Mouse (Mus musculus) left cerebral cortex, postnatal 36 days (tissue): ENCODE data around the gene Celsr1. TPM values are rescaled to one million over a fixed set of nuclear protein-coding genes. Genes with fewer than 3 reads are reported as not detected.

Source experiments
- DNase-seq, 2 experiments: peaks; one replicate each; pipeline ENCODE4 v3.0.0; 2021 to 2022; ENCODE audit warnings: low spot score in 2 of 2, mixed read lengths in 1 of 2
- intact Hi-C: fragments of 180-260 bp; cut with DNase I; formaldehyde crosslinking; loops from one replicate; pipeline ENCODE4 v1.15.1; 2025
- total RNA-seq, 2 experiments: library from RNA; stranded (reverse); gene quantifications; 2 replicates each; pipeline ENCODE4 v1.2.3; 2021

Celsr1 gene
- 1 to 10 TPM; 3.4 to 4.3 TPM for total RNA-seq

DNA sequence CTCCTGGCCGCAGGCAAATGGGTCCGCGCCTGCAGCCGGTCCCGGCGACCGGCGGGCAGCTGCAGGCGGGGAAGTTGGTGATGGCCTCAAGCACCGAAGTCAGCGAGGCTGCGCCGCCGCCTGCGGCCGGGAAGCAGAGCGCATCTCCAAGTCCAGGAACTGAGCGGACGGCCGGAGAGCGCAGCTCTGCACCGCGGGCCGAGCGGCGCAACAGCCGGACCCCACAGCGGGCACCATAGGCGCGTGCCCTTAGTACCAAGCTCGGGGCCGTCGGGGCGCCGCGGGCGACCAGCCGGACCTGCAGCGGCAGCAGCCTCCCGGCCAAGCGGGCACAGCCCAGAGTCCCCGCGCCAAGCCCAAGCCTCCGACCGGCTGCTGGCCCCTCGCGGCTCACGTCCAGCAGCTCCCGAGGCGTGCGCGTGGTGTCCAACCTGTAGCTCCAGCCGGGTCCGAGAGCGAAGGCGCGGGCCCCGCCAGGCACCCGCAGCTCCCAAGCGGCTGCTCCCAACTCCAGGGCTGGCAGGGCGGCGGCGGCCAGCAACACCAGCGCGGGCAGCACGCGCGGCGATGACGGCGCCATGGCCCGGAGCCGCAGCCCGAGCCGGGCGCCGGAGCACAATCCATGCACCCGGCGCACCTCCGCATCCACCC lies at the start of gene Celsr1:
TSS of gene Celsr1 (minus strand) at position 587 of the 651 bp plus-strand sequence.
- intact Hi-C loops = loop anchor here (10.0 kb wide), 1 partner anchor 319 kb away; no protein-coding TSS in a partner anchor
- no peak for DNase-seq

DNA sequence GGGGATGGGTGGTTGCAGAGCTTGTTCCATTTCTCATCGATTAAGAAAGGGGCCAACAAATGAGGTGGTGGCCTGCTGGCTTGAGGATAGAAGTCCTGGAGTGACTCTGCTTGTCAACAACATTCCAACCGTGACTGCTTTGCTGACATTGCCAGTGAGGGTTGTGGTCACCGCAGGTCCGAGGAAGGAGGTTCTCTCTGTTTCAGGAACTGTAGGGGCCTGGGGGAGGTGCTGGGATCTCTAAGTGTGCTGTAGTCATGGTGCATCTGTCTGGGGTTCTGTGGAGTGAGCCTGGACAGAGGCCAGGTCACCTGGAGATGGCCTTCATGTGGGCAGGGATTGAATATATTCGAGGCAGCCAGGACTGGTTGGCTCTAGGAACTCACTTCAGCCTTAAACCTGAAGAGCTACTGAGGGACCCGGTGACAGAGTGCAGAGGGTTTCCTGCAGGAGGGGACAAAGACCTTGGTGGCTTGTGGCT lies 49.7 kb upstream of the Celsr1 start:
- intact Hi-C loops = no loop called here

GRCm38 (mm10) chr15:86082551-86082961 lies 49.0 kb upstream of the Celsr1 start:
- intact Hi-C loops = no loop called here
- DNase-seq = peak; percentile 50 to 60

More for the DNA sequence above, 49.7 kb upstream of the Celsr1 start:
- no peak for DNase-seq

- no peak for DNase-seq
- intact Hi-C loops = loop anchor here (2.0 kb wide), 1 partner anchor 23 kb away; no protein-coding TSS in a partner anchor
Observed at GRCm38 (mm10) chr15:86081654-86082053, 48.1 kb upstream of the Celsr1 start.

GRCm38 (mm10) chr15:86080408-86080807 lies 46.8 kb upstream of the Celsr1 start:
- DNase-seq = no peak
- intact Hi-C loops = loop anchor here (2.0 kb wide), 1 partner anchor 22 kb away; no protein-coding TSS in a partner anchor

DNA sequence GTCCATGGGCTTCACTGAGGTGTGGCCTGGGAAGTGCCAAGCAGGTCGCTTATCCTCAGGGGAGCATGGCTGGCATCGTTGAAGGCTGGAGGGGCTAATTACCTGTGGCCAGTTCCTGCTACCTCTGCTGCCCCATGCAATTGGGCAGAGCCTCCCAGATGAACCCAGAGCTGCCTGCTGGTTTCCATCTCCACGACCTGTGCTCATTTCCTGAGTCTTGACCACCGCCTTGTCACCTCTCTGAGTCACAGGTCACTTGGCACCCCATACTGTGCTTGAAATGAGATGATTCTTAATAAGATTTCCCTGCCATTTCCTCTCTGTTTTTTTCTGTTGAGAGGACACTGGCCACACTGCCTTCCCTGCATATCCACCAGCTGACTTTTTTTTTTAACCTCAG lies 46.3 kb upstream of the Celsr1 start:
- DNase-seq = no peak
- intact Hi-C loops = loop anchor here (2.0 kb wide), 1 partner anchor 21 kb away; no protein-coding TSS in a partner anchor

- DNase-seq = no peak
- intact Hi-C loops = no loop called here
Observed at GRCm38 (mm10) chr15:86079467-86079866, 45.9 kb upstream of the Celsr1 start.

- intact Hi-C loops = no loop called here
- DNase-seq = no peak
Observed at GRCm38 (mm10) chr15:86078481-86079216, 45.1 kb upstream of the Celsr1 start.

GRCm38 (mm10) chr15:86077934-86078333 lies 44.4 kb upstream of the Celsr1 start:
- intact Hi-C loops = no loop called here
- no peak for DNase-seq

GRCm38 (mm10) chr15:86076378-86076777 lies 42.8 kb upstream of the Celsr1 start:
- intact Hi-C loops = no loop called here
- DNase-seq = no peak

DNA sequence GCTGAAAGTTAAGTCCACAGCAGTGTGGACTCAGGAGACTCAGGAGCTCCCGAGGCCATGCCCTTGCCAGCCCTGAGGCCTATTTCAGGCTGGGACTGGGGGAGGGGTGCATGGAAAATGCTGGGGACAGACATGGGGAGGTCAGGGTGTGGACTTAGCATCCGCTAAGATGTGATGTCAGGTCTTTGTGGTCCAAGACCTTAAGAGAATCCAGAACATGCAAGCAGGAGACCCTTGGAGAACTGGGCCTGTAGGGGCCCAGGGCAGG lies 42.4 kb upstream of the Celsr1 start:
- intact Hi-C loops = no loop called here
- DNase-seq = no peak

DNA sequence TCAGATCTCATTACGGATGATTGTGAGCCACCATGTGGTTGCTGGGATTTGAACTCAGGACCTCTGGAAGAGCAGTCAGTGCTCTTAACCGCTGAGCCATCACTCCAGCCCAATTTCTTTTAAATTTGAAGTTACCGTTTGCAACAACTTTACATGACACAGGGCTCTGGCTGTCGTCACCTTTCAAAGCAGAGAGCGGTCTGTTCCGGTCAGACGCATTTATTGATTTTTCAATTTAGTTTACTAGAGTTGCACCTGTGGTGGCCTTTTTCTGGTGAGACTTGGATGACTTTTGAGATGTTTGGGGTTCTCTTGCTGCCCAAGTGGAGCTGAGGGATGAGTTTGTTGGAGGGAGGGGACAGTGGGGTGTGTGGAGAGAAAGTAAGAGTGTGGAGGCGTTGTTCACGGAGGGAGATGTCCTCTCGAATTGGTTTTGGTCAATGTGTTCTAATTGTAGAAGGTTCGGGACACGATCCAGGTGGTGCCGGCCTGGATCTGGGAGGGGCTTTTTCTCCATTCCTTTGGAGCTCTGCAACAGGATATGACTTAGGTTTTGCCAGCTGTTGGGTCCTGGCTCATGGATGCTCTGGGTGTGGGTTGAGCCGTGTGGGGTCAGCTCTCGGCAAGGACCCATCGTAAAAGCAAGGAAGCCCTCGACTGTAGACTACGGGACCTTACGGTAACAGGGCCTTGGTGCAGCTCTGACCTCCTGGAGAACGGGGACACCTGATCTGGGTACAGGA lies 41.9 kb upstream of the Celsr1 start:
- intact Hi-C loops = no loop called here
- DNase-seq = no peak

- intact Hi-C loops = no loop called here
Observed at GRCm38 (mm10) chr15:86074171-86074937, 40.8 kb upstream of the Celsr1 start.

GRCm38 (mm10) chr15:86071166-86071565 lies 37.6 kb upstream of the Celsr1 start:
- intact Hi-C loops = no loop called here

More at GRCm38 (mm10) chr15:86074171-86074937, 40.8 kb upstream of the Celsr1 start:
- DNase-seq = no peak

DNA sequence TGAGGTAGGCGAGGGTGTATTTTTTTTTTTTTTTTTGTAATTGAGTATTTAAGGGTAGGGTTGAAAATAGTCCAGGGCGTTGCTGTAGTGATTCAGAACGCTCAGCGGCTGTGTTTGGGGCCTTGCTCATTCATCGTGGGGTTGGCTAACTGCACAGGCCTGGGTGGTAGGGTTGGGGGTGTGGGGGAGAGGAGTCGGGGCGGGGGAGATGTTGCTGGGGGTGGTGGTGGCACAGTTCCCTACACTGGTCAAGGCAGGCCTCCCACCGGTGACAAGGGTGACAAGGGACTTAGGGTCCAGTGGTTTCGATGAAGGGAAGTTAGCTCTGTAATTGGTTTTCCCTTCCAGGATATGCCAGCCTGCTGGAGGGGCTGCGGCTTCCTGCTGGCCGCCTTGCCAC lies 36.8 kb upstream of the Celsr1 start:
- intact Hi-C loops = no loop called here
- DNase-seq = no peak

More at GRCm38 (mm10) chr15:86071166-86071565, 37.6 kb upstream of the Celsr1 start:
- DNase-seq = no peak

- DNase-seq = no peak
- intact Hi-C loops = no loop called here
Observed at GRCm38 (mm10) chr15:86069011-86069791, 35.6 kb upstream of the Celsr1 start.

DNA sequence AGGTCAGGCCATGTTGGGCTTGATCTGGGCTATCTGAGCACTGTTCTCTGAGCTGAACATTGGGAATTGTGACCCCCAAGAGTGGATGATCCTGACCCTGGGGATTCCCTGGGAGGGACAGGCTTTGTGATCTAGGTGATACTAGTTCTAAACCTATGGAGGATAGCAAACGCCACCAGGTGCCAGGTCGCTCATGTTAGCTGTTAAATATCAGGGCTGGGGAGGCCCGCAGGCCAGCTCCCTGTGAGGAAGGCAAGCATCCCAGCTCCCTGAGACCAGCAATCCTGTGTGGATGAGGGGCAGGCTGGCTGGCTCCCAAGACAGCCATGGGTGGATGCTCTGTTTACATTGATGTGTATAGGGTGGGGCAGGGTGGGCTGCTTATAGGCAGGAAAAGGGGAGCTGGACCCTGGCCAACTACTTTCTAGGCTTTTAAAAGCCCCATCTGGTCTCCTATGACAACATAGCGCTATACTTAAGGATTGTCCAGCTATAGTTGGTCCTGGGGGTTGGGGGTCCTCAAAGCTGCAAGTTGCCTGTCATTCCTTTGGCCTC lies 34.4 kb upstream of the Celsr1 start:
- intact Hi-C loops = no loop called here
- no peak for DNase-seq

- peak in 1 of 2 experiments; percentile 57 for DNase-seq
- intact Hi-C loops = no loop called here
Observed at GRCm38 (mm10) chr15:86067581-86067910, 34.0 kb upstream of the Celsr1 start.
